Mouse (Mus musculus) stomach, postnatal 0 days (tissue): Measurements from ENCODE around the gene Sco2.

Experiments
- CTCF ChIP-seq: IDR thresholded peaks from 2 replicates; pipeline ENCODE4 v1.5.1; 2016; ENCODE audit warnings: antibody characterized with exemption, low read depth, mild to moderate bottlenecking, moderate library complexity
- EP300 ChIP-seq: optimal IDR thresholded peaks from 2 replicates; pipeline ENCODE3; 2016; ENCODE audit warnings: antibody characterized with exemption

DNA sequence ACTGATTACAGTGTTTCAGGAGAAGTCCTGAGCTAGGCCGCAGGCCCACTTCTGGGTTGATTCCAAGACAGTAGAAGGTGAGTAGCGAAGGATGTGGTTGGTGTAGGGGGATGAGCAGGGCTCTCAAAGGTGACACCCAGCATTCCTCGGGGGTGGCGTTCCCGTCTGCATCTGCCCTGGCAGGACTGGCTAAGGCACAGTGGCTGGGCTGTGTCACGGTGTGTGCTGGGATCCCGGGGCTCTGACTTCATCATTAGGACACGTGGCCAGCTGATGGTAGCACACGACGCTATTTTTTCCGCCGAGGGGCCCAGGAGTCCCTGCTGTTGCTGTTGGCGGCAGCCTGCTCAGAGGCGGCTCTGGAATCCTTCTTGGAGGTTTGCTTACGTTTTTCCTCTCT, 22.3 kb downstream of the Sco2 start:
- no peak for TF ChIP-seq CTCF
- no peak for TF ChIP-seq EP300
